Mouse (Mus musculus): ENCODE data around the gene Olfr523.
"Not testable (repeated sequence)": the region's sequence is repeated elsewhere in the genome, so short reads cannot be mapped to it uniquely, and the experiment has no call there.

The Olfr523 gene

GRCm38 (mm10) chr7:140172936-140173335 lies at the start of gene Olfr523:
Olfr523 (plus strand) TSS chr7:140173217.
- no peak for DNase-seq (ENCODE audit: low spot score in 2 of 2)

- no peak for DNase-seq (ENCODE audit: low spot score in 2 of 2)
Measured at GRCm38 (mm10) chr7:140124382-140124781, 48.6 kb upstream of the Olfr523 start.

DNA sequence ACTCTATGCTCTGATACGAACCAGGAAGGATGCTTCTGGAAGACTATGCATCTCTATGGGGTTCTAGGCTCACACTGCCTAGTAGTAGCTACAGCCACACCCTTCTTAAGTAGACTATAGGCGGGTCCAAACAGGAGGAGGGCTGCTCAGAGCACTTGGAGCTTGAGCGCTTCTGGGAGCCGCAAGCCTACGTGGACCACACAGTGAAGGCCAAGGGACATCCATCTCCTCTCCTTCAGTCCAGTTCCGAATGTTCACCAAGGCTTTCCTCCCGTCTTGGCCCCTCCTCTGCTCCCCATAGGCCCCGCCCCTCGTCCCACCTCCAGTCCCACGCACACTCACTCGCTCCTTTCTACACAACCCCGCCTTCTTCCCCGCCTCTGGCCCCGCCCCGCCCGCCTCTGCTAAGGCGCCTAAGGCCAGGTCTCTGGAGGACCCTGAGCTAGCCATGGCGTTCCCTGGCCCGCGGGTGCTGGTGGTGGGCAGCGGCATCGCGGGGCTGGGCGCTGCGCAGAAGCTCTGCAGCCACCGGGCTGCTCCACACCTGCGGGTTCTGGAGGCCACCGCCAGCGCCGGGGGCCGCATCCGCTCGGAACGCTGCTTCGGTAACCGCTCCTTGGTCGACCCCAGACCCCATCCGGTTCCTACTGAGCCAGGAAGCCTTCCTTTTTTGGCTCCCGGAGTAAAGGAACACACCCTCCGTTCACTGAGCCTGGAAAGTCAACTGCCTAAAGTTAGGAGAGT lies 47.6 kb upstream of the Olfr523 start:
- peak; percentile 80 to 82 for DNase-seq (ENCODE audit: low spot score in 2 of 2)

GRCm38 (mm10) chr7:140126022-140126350 lies 47.0 kb upstream of the Olfr523 start:
- no peak for DNase-seq (ENCODE audit: low spot score in 2 of 2)

- no peak for DNase-seq (ENCODE audit: low spot score in 2 of 2)
Measured at GRCm38 (mm10) chr7:140126934-140127333, 46.1 kb upstream of the Olfr523 start.

- DNase-seq (ENCODE audit: low spot score in 2 of 2), result no peak
Measured at GRCm38 (mm10) chr7:140127911-140128310, 45.1 kb upstream of the Olfr523 start.

DNA sequence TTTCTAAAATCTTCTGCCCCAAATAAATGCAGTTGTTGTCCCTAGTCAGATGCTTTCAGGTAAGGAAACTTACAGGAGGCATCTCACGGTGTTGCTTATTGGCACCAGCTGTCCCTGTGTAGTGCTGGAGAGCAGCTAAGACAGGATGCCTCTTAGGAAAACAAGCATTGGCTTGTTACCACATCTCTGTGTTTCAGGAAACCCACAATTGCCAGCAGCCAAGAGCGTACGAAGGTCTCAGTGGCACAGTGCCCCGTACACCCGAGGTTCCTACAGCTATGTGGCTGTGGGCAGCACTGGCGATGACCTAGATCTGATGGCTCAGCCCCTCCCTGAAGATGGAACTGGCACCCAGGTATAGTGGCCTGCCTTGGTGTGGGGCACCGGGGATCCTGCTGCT lies 40.8 kb upstream of the Olfr523 start:
- DNase-seq (ENCODE audit: low spot score in 2 of 2), result not testable (repeated sequence)

- DNase-seq (ENCODE audit: low spot score in 2 of 2), result not testable (repeated sequence)
Measured at GRCm38 (mm10) chr7:140134033-140134432, 39.0 kb upstream of the Olfr523 start.

GRCm38 (mm10) chr7:140135106-140135770 lies 37.8 kb upstream of the Olfr523 start:
- DNase-seq (ENCODE audit: low spot score in 2 of 2), result no peak

DNA sequence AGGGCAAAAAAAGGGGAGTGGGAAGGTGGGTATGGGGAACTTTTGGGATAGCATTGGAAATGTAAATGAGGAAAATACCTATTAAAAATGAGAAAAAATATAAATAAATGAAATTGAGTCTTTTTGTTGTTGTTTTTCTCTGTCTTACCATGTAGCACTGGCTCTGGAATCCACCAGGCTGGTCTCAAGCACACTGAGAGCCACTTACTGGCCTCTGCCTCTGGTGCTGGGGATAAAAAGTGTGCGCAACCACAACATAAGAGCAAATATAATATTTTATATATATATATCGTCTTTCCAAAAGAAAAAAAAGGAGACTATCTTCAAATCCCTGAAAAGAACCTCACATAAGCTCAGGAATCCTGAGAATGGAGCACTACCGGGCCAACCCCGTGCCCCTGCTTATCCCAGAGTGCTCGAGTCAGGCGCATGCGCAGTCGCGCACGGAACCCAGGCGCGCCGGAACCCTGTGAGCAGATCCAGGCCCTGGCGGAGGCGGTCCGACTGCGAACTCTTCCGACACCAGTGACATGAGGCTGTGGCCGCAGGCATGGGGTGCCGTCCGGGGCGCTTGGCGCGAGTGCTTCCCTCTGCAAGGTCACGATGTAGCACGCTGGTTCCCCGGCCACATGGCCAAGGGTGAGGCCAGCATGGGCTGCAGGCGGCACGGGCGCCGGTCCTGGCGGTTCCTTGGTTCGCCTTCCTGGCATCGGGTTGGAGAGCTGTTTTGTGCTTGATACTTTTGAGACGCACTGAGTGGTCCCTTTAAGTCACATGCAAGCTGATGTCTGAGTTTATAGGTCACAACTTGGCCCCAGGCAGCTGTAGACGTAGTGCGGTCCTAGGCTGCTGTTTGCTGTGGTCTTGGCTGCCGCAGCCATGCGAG lies 35.6 kb upstream of the Olfr523 start, which contains the start of gene Mtg1:
TSS of gene Mtg1 (plus strand) at position 430 of the 886 bp plus-strand sequence.
- DNase-seq (ENCODE audit: low spot score in 2 of 2), result peak; percentile 94 to 98

- no peak for DNase-seq (ENCODE audit: low spot score in 2 of 2)
Measured at GRCm38 (mm10) chr7:140138021-140138310, 35.1 kb upstream of the Olfr523 start.

- no peak for DNase-seq (ENCODE audit: low spot score in 2 of 2)
Measured at GRCm38 (mm10) chr7:140141350-140141749, 31.7 kb upstream of the Olfr523 start.

DNA sequence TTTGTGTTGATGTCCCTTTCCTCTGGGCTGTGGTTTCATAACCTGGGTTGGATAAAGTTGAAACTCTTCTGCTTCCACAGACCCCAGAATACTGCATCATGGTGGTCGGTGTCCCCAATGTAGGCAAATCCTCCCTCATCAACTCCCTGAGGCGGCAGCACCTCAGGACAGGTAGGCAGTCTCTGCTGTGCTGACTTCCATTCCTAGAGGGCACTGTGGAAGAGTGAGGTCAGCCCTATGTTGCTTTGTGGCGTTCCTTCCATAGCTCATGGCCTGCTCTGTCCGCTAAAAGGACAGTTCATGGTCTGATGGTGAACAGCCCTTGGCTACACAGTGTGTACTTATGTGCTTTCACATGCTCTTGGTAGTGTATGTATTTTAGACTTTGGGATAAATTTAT lies 28.5 kb upstream of the Olfr523 start:
- no peak for DNase-seq (ENCODE audit: low spot score in 2 of 2)

- peak in 1 of 2 experiments; percentile 50 for DNase-seq (ENCODE audit: low spot score in 2 of 2)
Measured at GRCm38 (mm10) chr7:140153383-140153782, 19.6 kb upstream of the Olfr523 start.

- DNase-seq (ENCODE audit: low spot score in 2 of 2), result no peak
Measured at GRCm38 (mm10) chr7:140153829-140154217, 19.2 kb upstream of the Olfr523 start.

DNA sequence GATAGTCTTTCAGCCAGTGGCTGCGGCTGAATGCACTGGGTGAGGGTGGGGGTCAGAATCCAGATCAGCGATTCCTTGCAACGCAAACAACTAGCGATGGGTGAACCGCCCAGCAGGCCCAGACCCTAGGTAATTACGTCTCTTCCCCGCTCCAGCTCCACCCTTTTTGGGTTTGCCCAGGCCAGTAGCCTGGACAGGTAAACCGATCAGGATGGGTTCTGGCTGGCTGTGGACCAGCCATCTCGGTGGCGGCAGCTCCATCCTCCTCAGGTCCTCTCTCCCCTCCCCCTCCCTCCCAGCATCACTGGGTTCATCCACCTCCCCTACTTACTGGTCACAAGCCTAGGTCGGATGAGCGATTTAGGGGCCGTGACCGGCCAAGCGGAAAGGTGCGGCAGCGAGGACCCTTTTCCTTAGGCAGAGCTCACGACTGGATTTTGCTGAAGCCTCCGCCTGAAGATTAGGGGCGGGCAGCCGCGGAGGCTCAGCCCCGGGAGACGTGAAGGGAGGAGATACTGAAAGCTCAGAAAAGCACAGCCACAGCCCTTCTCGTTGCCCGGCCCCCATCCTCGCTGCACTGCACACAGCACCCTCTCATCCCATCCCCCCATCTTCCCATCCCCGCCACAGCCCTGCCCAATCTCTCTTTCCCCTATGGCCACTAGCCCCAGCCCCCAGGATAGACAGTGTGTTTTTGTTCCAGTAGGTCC lies 18.6 kb upstream of the Olfr523 start, which contains the start of gene Sprn:
TSS of gene Sprn (minus strand) at position 660 of the 710 bp plus-strand sequence.
- DNase-seq (ENCODE audit: low spot score in 2 of 2), result peak; percentile 65 to 69

- DNase-seq (ENCODE audit: low spot score in 2 of 2), result no peak
Measured at GRCm38 (mm10) chr7:140160363-140160762, 12.7 kb upstream of the Olfr523 start.

- DNase-seq (ENCODE audit: low spot score in 2 of 2), result no peak
Measured at GRCm38 (mm10) chr7:140164664-140165063, 8.4 kb upstream of the Olfr523 start, which contains the start of gene Olfr522. Olfr522 (minus strand) TSS chr7:140164764.

DNA sequence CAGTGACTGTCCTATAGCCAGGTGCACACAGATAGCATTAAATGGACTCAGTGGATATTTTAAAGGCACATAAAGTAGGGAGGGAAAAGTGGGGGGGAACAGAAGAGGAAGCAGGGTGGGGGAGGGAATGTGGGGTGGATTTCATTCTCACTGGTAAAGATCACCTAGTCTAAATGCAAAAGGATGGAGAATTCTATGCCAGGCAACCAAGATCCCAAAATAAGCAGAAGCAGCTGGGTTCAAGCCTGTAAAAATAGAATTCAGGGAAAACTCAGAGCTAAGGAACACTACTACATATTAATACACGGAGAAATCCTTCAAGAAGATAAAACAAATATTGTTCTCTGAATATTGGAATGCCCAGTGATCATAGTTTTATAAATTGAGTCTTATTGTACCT lies 5.1 kb upstream of the Olfr523 start:
- DNase-seq (ENCODE audit: low spot score in 2 of 2), result no peak

- DNase-seq (ENCODE audit: low spot score in 2 of 2), result no peak
Measured at GRCm38 (mm10) chr7:140169386-140169785, 3.6 kb upstream of the Olfr523 start.

- DNase-seq (ENCODE audit: low spot score in 2 of 2), result no peak
Measured at GRCm38 (mm10) chr7:140170863-140171262, 2.2 kb upstream of the Olfr523 start.

DNA sequence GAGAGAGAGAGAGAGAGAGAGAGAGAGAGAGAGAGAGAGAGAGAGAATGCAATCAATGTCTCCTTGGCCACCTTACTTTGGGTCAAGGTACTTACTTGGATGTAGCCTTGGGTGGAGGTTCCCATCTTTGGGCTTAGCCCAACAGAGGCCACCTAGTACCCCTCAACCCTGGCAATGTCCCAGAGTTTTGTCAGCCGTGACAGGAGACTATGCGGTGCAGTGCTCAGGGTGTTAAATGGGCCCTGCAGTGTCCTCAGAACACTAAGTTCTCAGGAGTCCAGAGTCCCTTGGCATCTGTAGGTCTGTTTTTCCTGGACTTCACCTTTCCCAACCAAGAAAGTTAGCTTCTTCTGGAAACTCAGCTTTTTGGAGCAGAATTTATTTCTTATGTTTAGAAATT lies 6.2 kb downstream of the Olfr523 start:
- DNase-seq (ENCODE audit: low spot score in 2 of 2), result no peak
